Mouse (Mus musculus): Measurements from ENCODE around the gene Cntrob. TPM values are rescaled to one million over a fixed set of nuclear protein-coding genes. Genes with fewer than 3 reads are reported as not detected.

The Cntrob gene
- polyA plus RNA-seq, 1 experiment = 4.5 TPM

GRCm38 (mm10) chr11:69291111-69291510 lies 32.5 kb downstream of the Cntrob start:
- Histone ChIP-seq H3K4me3 (ENCODE audit: insufficient read depth, low read depth, low read length) (no peak overlapping the region), H3K27ac (replicated peaks; ENCODE audit: low read depth, low read length) (no peak overlapping the region), H3K4me1 (ENCODE audit: control insufficient read depth, insufficient read depth, insufficient read length, low read length) (no peaks in the 10 kb centered on the region)

DNA sequence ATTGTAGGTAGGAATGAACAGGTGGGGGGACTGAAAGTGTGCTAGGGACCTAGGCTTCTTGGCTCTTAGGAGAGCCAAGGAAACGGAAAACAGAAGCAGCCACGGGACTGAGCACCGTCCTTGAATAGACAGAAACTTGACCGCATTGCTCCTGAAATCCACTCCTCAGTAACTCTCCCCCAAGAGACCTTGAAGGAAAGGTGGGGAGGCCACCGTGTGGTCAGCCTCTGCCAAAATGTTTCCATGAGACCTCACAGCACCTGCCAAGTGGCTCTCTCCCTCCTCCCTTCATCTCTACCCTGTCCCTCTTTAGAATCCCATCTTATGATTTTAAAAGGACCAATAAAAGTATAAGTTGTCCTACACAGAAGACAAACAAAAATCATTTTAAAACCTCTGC lies 46.3 kb downstream of the Cntrob start:
- no peaks in the 10 kb centered on the region for H3K4me1 ChIP-seq (ENCODE audit: control insufficient read depth, insufficient read depth, insufficient read length, low read length)

DNA sequence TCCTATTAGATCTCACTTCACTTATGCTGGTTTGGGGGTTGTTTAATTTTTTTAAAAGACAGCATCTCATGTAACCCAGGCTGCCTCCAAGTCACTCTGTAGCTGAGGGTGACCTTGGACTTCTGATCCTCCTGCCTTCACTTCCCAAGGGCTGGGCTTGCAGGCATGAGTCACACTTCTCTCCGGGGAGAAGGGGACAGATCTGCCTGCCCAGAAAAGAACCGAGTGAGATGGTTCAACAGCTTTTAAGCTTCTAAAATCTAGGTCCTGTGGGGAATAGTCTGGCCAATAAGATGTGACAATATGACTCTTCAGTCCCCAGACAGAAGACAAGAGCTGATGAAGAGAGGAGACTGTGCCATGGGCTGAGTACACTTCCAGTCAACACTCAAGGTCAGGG lies 47.5 kb downstream of the Cntrob start:
- H3K4me3 ChIP-seq (ENCODE audit: insufficient read depth, low read depth, low read length) = no peak overlapping the region
- no peaks in the 10 kb centered on the region; the same call in 1 of the 2 replicates for H3K4me1 ChIP-seq (ENCODE audit: control insufficient read depth, insufficient read depth, insufficient read length, low read length)
- no peak overlapping the region for H3K27ac ChIP-seq (replicated peaks; ENCODE audit: low read depth, low read length)

More for the DNA sequence above, 46.3 kb downstream of the Cntrob start:
- Histone ChIP-seq H3K27ac (replicated peaks; ENCODE audit: low read depth, low read length) (no peak overlapping the region), H3K4me3 (ENCODE audit: insufficient read depth, low read depth, low read length) (no peak overlapping the region)

DNA sequence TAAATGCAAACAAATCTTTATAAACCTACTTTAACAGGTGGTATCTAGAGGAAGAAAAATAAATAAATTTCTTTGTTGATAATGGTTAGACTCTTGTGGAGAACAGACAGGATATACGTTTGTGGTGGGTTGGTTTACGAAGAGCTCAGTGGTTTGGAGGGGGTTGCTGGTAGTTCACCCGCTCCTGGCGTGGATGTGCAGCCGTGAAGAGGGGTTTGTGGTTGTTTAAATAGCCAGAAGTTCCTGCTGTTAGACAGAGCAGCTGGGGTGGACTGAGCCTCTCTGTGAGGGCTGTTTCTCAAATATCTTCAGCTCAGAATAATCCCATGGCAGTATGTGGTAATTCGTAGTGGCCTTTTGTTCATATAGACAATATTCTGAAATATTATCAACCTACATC lies 47.9 kb downstream of the Cntrob start:
- Histone ChIP-seq H3K4me1 (ENCODE audit: control insufficient read depth, insufficient read depth, insufficient read length, low read length) (no peaks in the 10 kb centered on the region; the same call in 1 of the 2 replicates), H3K4me3 (ENCODE audit: insufficient read depth, low read depth, low read length) (no peak overlapping the region), H3K27ac (replicated peaks; ENCODE audit: low read depth, low read length) (no peak overlapping the region)

DNA sequence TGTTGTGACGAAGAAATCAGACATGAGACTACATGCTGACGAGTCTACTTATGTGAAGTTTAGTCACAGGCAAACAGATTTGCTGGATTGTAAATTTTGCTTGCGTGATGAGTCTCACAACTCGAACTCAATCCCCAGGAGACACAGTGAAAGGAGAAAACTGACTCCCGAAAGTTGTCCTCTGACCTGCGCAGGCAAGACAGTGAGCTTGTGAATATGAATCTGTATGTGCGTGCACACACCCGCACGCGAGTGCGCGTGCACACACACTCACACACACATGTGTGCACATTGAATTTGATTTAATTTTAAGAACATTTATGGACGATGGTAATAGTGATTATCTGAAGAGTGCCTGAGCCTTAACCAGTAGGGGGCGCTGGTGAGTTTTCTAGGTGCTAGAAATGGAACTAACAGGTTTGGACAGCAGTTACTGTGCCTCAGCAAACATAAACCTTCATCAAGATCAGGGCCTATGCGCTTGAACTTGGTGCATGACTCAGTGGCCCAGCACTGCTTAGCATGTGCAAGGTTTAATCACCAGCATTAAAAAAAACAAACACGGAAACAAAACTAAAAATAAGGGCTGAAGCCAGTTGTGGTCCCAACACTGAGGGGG lies 51.3 kb downstream of the Cntrob start:
- Histone ChIP-seq H3K4me1 (ENCODE audit: control insufficient read depth, insufficient read depth, insufficient read length, low read length) (no peaks in the 10 kb centered on the region; the same call in 1 of the 2 replicates), H3K27ac (replicated peaks; ENCODE audit: low read depth, low read length) (no peak overlapping the region), H3K4me3 (ENCODE audit: insufficient read depth, low read depth, low read length) (no peak overlapping the region)

DNA sequence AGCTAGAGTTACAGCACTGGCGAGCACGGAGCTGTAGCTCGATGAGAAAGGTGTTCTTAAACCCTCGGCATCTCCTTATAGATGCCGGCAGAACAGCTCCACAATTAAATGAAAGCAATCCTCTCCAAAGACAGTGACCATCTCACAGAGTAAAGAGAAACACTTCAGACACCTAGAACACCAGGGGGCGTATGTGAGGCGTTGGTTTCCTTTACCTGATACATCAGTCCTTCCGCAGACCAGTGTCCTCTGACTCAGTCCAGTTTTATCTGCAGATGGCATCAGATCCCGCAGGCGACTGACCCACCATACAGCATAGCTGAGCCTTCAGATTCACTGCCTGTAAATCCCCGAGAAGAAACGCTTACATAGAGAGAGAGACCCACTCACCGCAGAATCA lies 54.0 kb downstream of the Cntrob start:
- no peaks in the 10 kb centered on the region; the same call in 1 of the 2 replicates for H3K4me1 ChIP-seq (ENCODE audit: control insufficient read depth, insufficient read depth, insufficient read length, low read length)
- H3K4me3 ChIP-seq (ENCODE audit: insufficient read depth, low read depth, low read length) = no peak overlapping the region
- H3K27ac ChIP-seq (replicated peaks; ENCODE audit: low read depth, low read length) = no peak overlapping the region

DNA sequence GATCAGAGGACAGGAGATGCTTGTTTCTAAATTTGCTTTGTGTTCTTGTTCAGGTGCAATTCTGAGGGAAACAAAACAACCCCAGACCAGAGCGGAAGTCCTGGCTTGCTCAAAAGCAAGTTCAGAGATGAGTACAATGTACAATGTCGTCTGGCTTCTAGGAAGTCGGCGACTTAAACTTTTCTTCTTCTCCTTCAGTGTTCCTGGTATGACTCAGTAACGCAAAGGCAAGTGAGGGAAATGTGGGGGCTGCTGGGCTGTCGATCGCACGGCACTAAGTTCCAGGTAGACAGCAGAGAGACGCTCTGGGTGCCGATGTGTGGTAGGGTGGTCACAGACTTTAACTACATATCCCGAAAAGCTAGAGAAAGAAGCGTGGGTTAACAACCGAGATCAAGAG lies 55.5 kb downstream of the Cntrob start:
- Histone ChIP-seq H3K4me1 (ENCODE audit: control insufficient read depth, insufficient read depth, insufficient read length, low read length) (no peaks in the 10 kb centered on the region; the same call in 1 of the 2 replicates), H3K27ac (replicated peaks; ENCODE audit: low read depth, low read length) (no peak overlapping the region), H3K4me3 (ENCODE audit: insufficient read depth, low read depth, low read length) (no peak overlapping the region)

GRCm38 (mm10) chr11:69267341-69267740 lies 56.2 kb downstream of the Cntrob start:
- no peak overlapping the region for H3K4me3 ChIP-seq (ENCODE audit: insufficient read depth, low read depth, low read length)
- H3K4me1 ChIP-seq (ENCODE audit: control insufficient read depth, insufficient read depth, insufficient read length, low read length) = no peaks in the 10 kb centered on the region; the same call in 1 of the 2 replicates
- H3K27ac ChIP-seq (replicated peaks; ENCODE audit: low read depth, low read length) = no peak overlapping the region

DNA sequence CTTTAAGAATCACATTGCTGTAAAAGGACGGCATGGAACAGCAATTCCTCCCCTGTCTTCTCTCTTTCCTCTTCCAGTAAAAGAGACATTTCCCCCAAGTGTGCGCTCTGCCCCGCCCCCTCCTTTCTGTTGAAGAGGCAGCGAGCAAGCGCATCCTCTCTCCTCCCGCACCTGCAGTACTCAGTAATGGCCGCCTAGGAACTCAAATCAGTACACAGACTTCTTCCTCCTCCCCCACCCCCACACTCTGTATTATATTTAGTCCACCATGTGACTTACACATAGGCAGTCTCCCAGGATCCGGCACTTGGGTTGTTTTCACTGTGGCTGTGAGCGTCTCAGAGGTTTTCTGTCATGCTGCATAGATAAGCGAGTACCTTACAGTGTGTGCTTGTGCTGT lies 57.3 kb downstream of the Cntrob start:
- Histone ChIP-seq H3K4me1 (ENCODE audit: control insufficient read depth, insufficient read depth, insufficient read length, low read length) (no peaks in the 10 kb centered on the region), H3K27ac (replicated peaks; ENCODE audit: low read depth, low read length) (no peak overlapping the region), H3K4me3 (ENCODE audit: insufficient read depth, low read depth, low read length) (0 out of 2 replicates have a peak overlapping the region, but pooled peaks have one; percentile 7)

DNA sequence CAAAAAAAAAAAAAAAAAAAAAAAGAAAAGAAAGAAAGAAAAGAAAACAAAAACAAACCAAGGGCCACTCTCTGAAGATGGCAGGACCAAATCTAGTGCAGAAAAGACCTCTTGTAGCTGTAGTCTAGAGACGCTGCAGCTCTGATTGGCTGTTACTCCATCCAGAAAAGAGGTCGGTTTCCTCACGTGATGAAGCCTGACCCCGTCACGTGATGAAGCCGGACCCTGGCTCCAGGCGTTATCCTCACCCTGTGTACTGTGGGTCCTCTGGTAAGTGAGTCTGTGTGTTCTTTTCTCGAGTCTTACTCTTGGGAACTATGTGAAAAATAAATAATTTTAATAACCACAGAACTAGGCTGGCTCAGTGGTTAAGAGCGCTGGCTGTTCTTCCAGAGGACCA lies 58.2 kb downstream of the Cntrob start:
- H3K4me3 ChIP-seq (ENCODE audit: insufficient read depth, low read depth, low read length) = no peak overlapping the region
- no peaks in the 10 kb centered on the region for H3K4me1 ChIP-seq (ENCODE audit: control insufficient read depth, insufficient read depth, insufficient read length, low read length)
- H3K27ac ChIP-seq (replicated peaks; ENCODE audit: low read depth, low read length) = no peak overlapping the region

- Histone ChIP-seq H3K4me1 (ENCODE audit: control insufficient read depth, insufficient read depth, insufficient read length, low read length) (no peaks in the 10 kb centered on the region), H3K27ac (replicated peaks; ENCODE audit: low read depth, low read length) (no peak overlapping the region), H3K4me3 (ENCODE audit: insufficient read depth, low read depth, low read length) (no peak overlapping the region)
Observed at GRCm38 (mm10) chr11:69264276-69264675, 59.3 kb downstream of the Cntrob start.

- Histone ChIP-seq H3K4me1 (ENCODE audit: control insufficient read depth, insufficient read depth, insufficient read length, low read length) (no peaks in the 10 kb centered on the region), H3K4me3 (ENCODE audit: insufficient read depth, low read depth, low read length) (no peak overlapping the region), H3K27ac (replicated peaks; ENCODE audit: low read depth, low read length) (no peak overlapping the region)
Observed at GRCm38 (mm10) chr11:69260111-69260510, 63.5 kb downstream of the Cntrob start.

DNA sequence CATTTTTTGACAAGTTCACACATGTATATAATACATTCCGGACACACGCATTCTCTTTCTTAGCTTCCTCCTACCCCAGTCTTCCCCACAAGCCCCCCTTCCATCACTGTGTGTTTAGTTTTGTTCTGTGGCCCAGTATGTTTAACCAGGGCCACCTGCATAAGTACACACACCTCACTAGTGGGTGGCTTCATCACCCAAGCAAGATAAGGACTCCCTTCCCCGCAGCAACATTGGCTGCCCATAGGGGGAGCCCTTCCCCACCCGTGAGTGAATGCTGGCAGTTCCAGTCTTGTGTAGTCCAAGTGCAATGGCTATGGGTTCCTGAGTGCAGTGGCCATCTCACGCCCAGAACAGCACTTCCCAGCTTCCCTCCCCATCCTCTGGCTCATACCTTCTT lies 65.3 kb downstream of the Cntrob start:
- Histone ChIP-seq H3K27ac (replicated peaks; ENCODE audit: low read depth, low read length) (no peak overlapping the region), H3K4me3 (ENCODE audit: insufficient read depth, low read depth, low read length) (peak overlapping the region; percentile 42; the same call in 1 of the 2 replicates), H3K4me1 (ENCODE audit: control insufficient read depth, insufficient read depth, insufficient read length, low read length) (no peaks in the 10 kb centered on the region)

DNA sequence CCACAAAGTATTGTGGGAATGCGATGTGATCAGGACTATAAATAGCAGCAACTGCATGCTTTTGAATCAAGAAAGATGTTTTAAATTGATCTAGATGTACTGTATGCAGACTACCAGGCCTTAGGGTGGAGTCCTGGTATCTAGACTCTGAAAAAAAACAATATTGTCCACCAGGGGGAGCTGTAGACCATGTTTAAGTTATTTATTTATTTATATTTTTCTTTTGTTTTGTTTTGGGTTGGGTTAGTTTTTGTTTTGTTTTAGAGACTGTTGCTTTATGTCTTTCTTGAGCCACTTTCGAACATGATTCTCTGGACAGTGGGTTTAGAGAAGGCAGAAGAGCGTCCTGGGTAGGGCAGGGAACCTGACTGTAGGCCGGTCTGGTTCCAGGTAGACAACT lies 65.8 kb downstream of the Cntrob start:
- Histone ChIP-seq H3K27ac (replicated peaks; ENCODE audit: low read depth, low read length) (no peak overlapping the region), H3K4me1 (ENCODE audit: control insufficient read depth, insufficient read depth, insufficient read length, low read length) (no peaks in the 10 kb centered on the region), H3K4me3 (ENCODE audit: insufficient read depth, low read depth, low read length) (peak overlapping the region; percentile 42)

GRCm38 (mm10) chr11:69257072-69257471 lies 66.5 kb downstream of the Cntrob start:
- Histone ChIP-seq H3K27ac (replicated peaks; ENCODE audit: low read depth, low read length) (no peak overlapping the region), H3K4me1 (ENCODE audit: control insufficient read depth, insufficient read depth, insufficient read length, low read length) (no peaks in the 10 kb centered on the region), H3K4me3 (ENCODE audit: insufficient read depth, low read depth, low read length) (no peak overlapping the region)

GRCm38 (mm10) chr11:69254808-69255207 lies 68.8 kb downstream of the Cntrob start:
- Histone ChIP-seq H3K4me1 (ENCODE audit: control insufficient read depth, insufficient read depth, insufficient read length, low read length) (no peaks in the 10 kb centered on the region), H3K4me3 (ENCODE audit: insufficient read depth, low read depth, low read length) (no peak overlapping the region), H3K27ac (replicated peaks; ENCODE audit: low read depth, low read length) (no peak overlapping the region)
